Mouse (Mus musculus) T-helper 1 cell (primary cell): ENCODE results near the gene Prlh.

ENCODE experiments used
- in situ Hi-C: fragments of 300-600 bp; cut with MboI, MseI; formaldehyde crosslinking; loops from one replicate; pipeline ENCODE4 v1.15.1; 2025; ENCODE audit warnings: high pct_unique_total_duplicates

Prlh gene

GRCm38 (mm10) chr1:90999911-91000601, 47.1 kb downstream of the Prlh start:
- in situ Hi-C loops = no loop called here

GRCm38 (mm10) chr1:91001101-91001500, 48.2 kb downstream of the Prlh start:
- in situ Hi-C loops = no loop called here

- in situ Hi-C loops = no loop called here
Measured at GRCm38 (mm10) chr1:91001871-91002539, 49.1 kb downstream of the Prlh start.

- in situ Hi-C loops = no loop called here
Measured at GRCm38 (mm10) chr1:91002641-91003040, 49.7 kb downstream of the Prlh start.
